Mouse (Mus musculus): Measurements from ENCODE around the gene Rabgef1. TPM values are rescaled to one million over a fixed set of nuclear protein-coding genes. Genes with fewer than 3 reads are reported as not detected.

The Rabgef1 gene
- total and polyA plus RNA-seq, 3 experiments: 25.8 to 35.1 TPM; not detected in 1

GRCm38 (mm10) chr5:130181740-130182540 is 10.3 kb downstream of the Rabgef1 start:
- Histone ChIP-seq H3K9ac (ENCODE audit: control insufficient read depth, low read depth, low read length, poor library complexity, severe bottlenecking) (no peak overlapping the region), H3K79me2 (ENCODE audit: control insufficient read depth, insufficient read depth, low read length, poor library complexity) (peaks cover 61% of the 10 kb centered on the region), H3K27me3 (ENCODE audit: control insufficient read depth in 1 of 2, insufficient read depth in 2 of 2, low read length in 2 of 2) (no peaks in the 10 kb centered on the region), H3K36me3 (ENCODE audit: control insufficient read depth in 1 of 2, insufficient read depth in 2 of 2, low read length in 2 of 2) (peaks cover 0 to 8% of the 10 kb centered on the region in 2 experiments; a peak in 2 of 4 replicates), H3K4me3 (ENCODE audit: control insufficient read depth in 1 of 2, insufficient read depth in 1 of 2, low read depth in 2 of 2, low read length in 2 of 2) (no peak overlapping the region), H3K4me1 (ENCODE audit: control insufficient read depth in 1 of 2, insufficient read depth in 2 of 2, low read length in 2 of 2) (no peaks in the 10 kb centered on the region; a peak in 1 of 4 replicates), H3K9me3 (replicated peaks; ENCODE audit: insufficient read depth, low read length) (no peaks in the 10 kb centered on the region), H3K27ac (ENCODE audit: control insufficient read depth, low read depth, low read length) (no peak overlapping the region)
- DNase-seq (ENCODE audit: low read depth, low spot score): no peak
- TF ChIP-seq ZKSCAN1 (IDR thresholded peaks at IDR 0.05; ENCODE audit: low read depth, low read length): no peak
- no peak for TF ChIP-seq TCF12 (IDR thresholded peaks at IDR 0.05; ENCODE audit: low read depth, low read length)
- no peak for TF ChIP-seq SMC3 (IDR thresholded peaks at IDR 0.05; ENCODE audit: low read depth, low read length)
- TF ChIP-seq CHD2 (IDR thresholded peaks at IDR 0.05; ENCODE audit: low read length): no peak
- no peak for TF ChIP-seq POLR2A (IDR thresholded peaks at IDR 0.05; ENCODE audit: control insufficient read depth in 1 of 2, insufficient read depth in 1 of 2, low read depth in 1 of 2, low read length in 2 of 2, poor library complexity in 1 of 2)
- no peak for TF ChIP-seq BHLHE40 (IDR thresholded peaks at IDR 0.05; ENCODE audit: borderline replicate concordance, low read depth, low read length)
- TF ChIP-seq RCOR1 (IDR thresholded peaks at IDR 0.05; ENCODE audit: low read depth, low read length): no peak
- TF ChIP-seq NRF1 (IDR thresholded peaks at IDR 0.05; ENCODE audit: insufficient read depth, low read depth, low read length, poor library complexity, severe bottlenecking): no peak
- no peak for TF ChIP-seq E2F4 (IDR thresholded peaks at IDR 0.05; ENCODE audit: borderline replicate concordance, low read depth, low read length)
- TF ChIP-seq USF2 (IDR thresholded peaks at IDR 0.05; ENCODE audit: borderline replicate concordance in 1 of 2, insufficient read depth in 1 of 2, low read depth in 1 of 2, low read length in 2 of 2): no peak
- TF ChIP-seq RAD21 (IDR thresholded peaks at IDR 0.05; ENCODE audit: low read depth, low read length): no peak
- TF ChIP-seq ZNF384 (IDR thresholded peaks at IDR 0.05; ENCODE audit: low read depth, low read length): no peak
- no peak for TF ChIP-seq MXI1 (IDR thresholded peaks at IDR 0.05; ENCODE audit: low read depth, low read length)
- TF ChIP-seq MAZ (IDR thresholded peaks at IDR 0.05; ENCODE audit: low read depth, low read length): no peak
- no peak for TF ChIP-seq SIN3A (IDR thresholded peaks at IDR 0.05; ENCODE audit: low read length)
- TF ChIP-seq POLR2AphosphoS2 (IDR thresholded peaks at IDR 0.05; ENCODE audit: low read length): no peak
- TF ChIP-seq MYB (IDR thresholded peaks at IDR 0.05; ENCODE audit: low read depth, low read length): no peak
- no peak for TF ChIP-seq CTCF (IDR thresholded peaks at IDR 0.05 in 2 of 3, conservative IDR thresholded peaks at IDR 0.05 in 1 of 3; ENCODE audit: control insufficient read depth in 1 of 3, insufficient read depth in 1 of 3, low read depth in 2 of 3, low read length in 3 of 3, poor library complexity in 1 of 3, severe bottlenecking in 1 of 3)
- TF ChIP-seq MYC (IDR thresholded peaks at IDR 0.05; ENCODE audit: low read depth, low read length): no peak

DNA sequence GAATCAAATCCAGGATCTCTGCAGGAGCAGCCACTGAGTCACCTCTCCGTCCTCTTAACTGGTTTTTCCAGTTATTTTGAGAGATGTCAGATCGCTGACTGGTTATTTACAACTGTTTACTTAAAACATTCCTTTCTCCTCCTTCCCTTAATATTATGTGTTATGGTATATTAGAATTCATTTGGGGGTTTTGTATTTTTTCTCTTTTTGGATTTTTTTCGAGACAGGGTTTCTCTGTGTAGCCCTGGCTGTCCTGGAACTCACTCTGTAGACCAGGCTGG is 10.9 kb downstream of the Rabgef1 start:
- no peaks in the 10 kb centered on the region for H3K9me3 ChIP-seq (replicated peaks; ENCODE audit: insufficient read depth, low read length)
- H3K27ac ChIP-seq (ENCODE audit: control insufficient read depth, low read depth, low read length): no peak overlapping the region
- H3K79me2 ChIP-seq (ENCODE audit: control insufficient read depth, insufficient read depth, low read length, poor library complexity): peaks cover 59% of the 10 kb centered on the region
- no peaks in the 10 kb centered on the region; a peak in 1 of 4 replicates for H3K4me1 ChIP-seq (ENCODE audit: control insufficient read depth in 1 of 2, insufficient read depth in 2 of 2, low read length in 2 of 2)
- H3K9ac ChIP-seq (ENCODE audit: control insufficient read depth, low read depth, low read length, poor library complexity, severe bottlenecking): no peak overlapping the region
- no peak for DNase-seq (ENCODE audit: low read depth, low spot score)
- no peak overlapping the region for H3K4me3 ChIP-seq (ENCODE audit: control insufficient read depth in 1 of 2, insufficient read depth in 1 of 2, low read depth in 2 of 2, low read length in 2 of 2)
- H3K27me3 ChIP-seq (ENCODE audit: control insufficient read depth in 1 of 2, insufficient read depth in 2 of 2, low read length in 2 of 2): no peaks in the 10 kb centered on the region
- peaks cover 0 to 8% of the 10 kb centered on the region in 2 experiments; a peak in 2 of 4 replicates for H3K36me3 ChIP-seq (ENCODE audit: control insufficient read depth in 1 of 2, insufficient read depth in 2 of 2, low read length in 2 of 2)
- TF ChIP-seq MEF2A (IDR thresholded peaks at IDR 0.05; ENCODE audit: extremely low read depth, insufficient replicate concordance, low read depth, low read length, poor library complexity, severe bottlenecking): no peak
- TF ChIP-seq MYC (IDR thresholded peaks at IDR 0.05; ENCODE audit: low read depth, low read length): no peak
- no peak for TF ChIP-seq ELF1 (IDR thresholded peaks at IDR 0.05; ENCODE audit: low read depth, low read length)
- TF ChIP-seq TBP (IDR thresholded peaks at IDR 0.05; ENCODE audit: low read depth, low read length): no peak
- TF ChIP-seq MAFK (IDR thresholded peaks at IDR 0.05; ENCODE audit: borderline replicate concordance, low read depth, low read length): no peak
- TF ChIP-seq USF1 (IDR thresholded peaks at IDR 0.05; ENCODE audit: low read depth, low read length): no peak
- TF ChIP-seq TAL1 (IDR thresholded peaks at IDR 0.05; ENCODE audit: low read length): no peak
- no peak for TF ChIP-seq POLR2AphosphoS5 (IDR thresholded peaks at IDR 0.05; ENCODE audit: borderline replicate concordance, low read depth, low read length)
- TF ChIP-seq E2F4 (IDR thresholded peaks at IDR 0.05; ENCODE audit: borderline replicate concordance, low read depth, low read length): no peak
- no peak for TF ChIP-seq POLR2A (IDR thresholded peaks at IDR 0.05; ENCODE audit: control insufficient read depth in 1 of 2, insufficient read depth in 1 of 2, low read depth in 1 of 2, low read length in 2 of 2, poor library complexity in 1 of 2)
- TF ChIP-seq ZNF384 (IDR thresholded peaks at IDR 0.05; ENCODE audit: low read depth, low read length): no peak
- no peak for TF ChIP-seq GABPA (IDR thresholded peaks at IDR 0.05; ENCODE audit: low read depth, low read length)
- TF ChIP-seq TCF12 (IDR thresholded peaks at IDR 0.05; ENCODE audit: low read depth, low read length): no peak
- TF ChIP-seq HCFC1 (IDR thresholded peaks at IDR 0.05; ENCODE audit: low read depth, low read length): no peak
- TF ChIP-seq CHD1 (IDR thresholded peaks at IDR 0.05; ENCODE audit: low read depth, low read length): no peak
- TF ChIP-seq USF2 (IDR thresholded peaks at IDR 0.05; ENCODE audit: borderline replicate concordance in 1 of 2, insufficient read depth in 1 of 2, low read depth in 1 of 2, low read length in 2 of 2): no peak
- TF ChIP-seq RAD21 (IDR thresholded peaks at IDR 0.05; ENCODE audit: low read depth, low read length): no peak

Measured in MEL (cell line).